Mouse (Mus musculus) adrenal gland, adult 8-10 months (tissue): ENCODE measurements around the gene Olfr169. TPM values are rescaled to one million over a fixed set of nuclear protein-coding genes. Genes with fewer than 3 reads are reported as not detected.
"Not testable (repeated sequence)": the region's sequence is repeated elsewhere in the genome, so short reads cannot be mapped to it uniquely, and the experiment has no call there.

Source experiments
- DNase-seq: peaks from one replicate; pipeline ENCODE4 v3.0.0; 2022
- total RNA-seq, 4 experiments: library from RNA; stranded (reverse); gene quantifications; 2 replicates each; pipeline ENCODE4 v1.2.4; 2022

Olfr169 gene
- not detected for total RNA-seq

- DNase-seq = not testable (repeated sequence)
These were observed at the start of gene Olfr169 for GRCm38 (mm10) chr16:19571709-19572108. Gene Olfr169, minus strand, starts transcription at chr16:19571809.

GRCm38 (mm10) chr16:19611782-19612181 is 40.2 kb upstream of the Olfr169 start, which contains the start of gene Olfr170:
Gene Olfr170, minus strand, starts transcription at chr16:19611882.
- DNase-seq = not testable (repeated sequence)

GRCm38 (mm10) chr16:19603166-19603565 is 31.6 kb upstream of the Olfr169 start:
- no peak for DNase-seq

GRCm38 (mm10) chr16:19553429-19553828 is 18.2 kb downstream of the Olfr169 start:
- DNase-seq = not testable (repeated sequence)

- DNase-seq = not testable (repeated sequence)
These were observed 19.4 kb downstream of the Olfr169 start for GRCm38 (mm10) chr16:19552246-19552645.

- no peak for DNase-seq
These were observed 36.2 kb downstream of the Olfr169 start, which contains the start of gene Olfr168 for GRCm38 (mm10) chr16:19535455-19535854. Gene Olfr168, minus strand, starts transcription at chr16:19535555.

- DNase-seq = no peak
These were observed 49.4 kb downstream of the Olfr169 start, which contains the start of gene Olfr167 for GRCm38 (mm10) chr16:19522166-19522565. Gene Olfr167, minus strand, starts transcription at chr16:19522266.

Other genes with a start within 250 kb of the Olfr169 start
- gene Olfr165, start 148.7 kb downstream of the Olfr169 start, total RNA-seq = not detected
- gene Olfr166, start 88.1 kb downstream of the Olfr169 start, total RNA-seq = not detected
- not detected for gene Olfr167, start 49.5 kb downstream of the Olfr169 start, total RNA-seq
- not detected for gene Olfr168, start 36.3 kb downstream of the Olfr169 start, total RNA-seq
- gene Olfr170, start 40.1 kb upstream of the Olfr169 start, total RNA-seq = not detected
- not detected for gene Olfr171, start 58.1 kb upstream of the Olfr169 start, total RNA-seq
- under 1 TPM in 2 of 4 experiments, not detected in 2; 0.12 to 0.13 TPM for gene Lamp3, start 134.6 kb upstream of the Olfr169 start, total RNA-seq
- gene B3gnt5, start 188.4 kb upstream of the Olfr169 start, total RNA-seq = 1 to 10 TPM in 1 of 4 experiments, under 1 TPM in 3; 0.31 to 1.1 (median 0.54) TPM